Comparison of ENCODE assay signal across 7 mouse cellular contexts in genomic region chr13:46350075-46350747, GRCm38 (mm10).
DNase-seq lines count a peak whose midpoint lies in the region; TF ChIP-seq lines count a peak whose summit lies in the region.

No protein-coding gene starts in this region.

- no peaks in the 10 kb centered on the region for H3K27me3 ChIP-seq in embryonic facial prominence, embryonic 10.5 days (replicated peaks; ENCODE audit: low read depth, poor library complexity, severe bottlenecking)
- no peaks in the 10 kb centered on the region for H3K27me3 ChIP-seq in limb, embryonic 10.5 days (ENCODE audit: low read depth, poor library complexity, severe bottlenecking)

- H3K4me1 ChIP-seq in embryonic facial prominence, embryonic 10.5 days: no peaks in the 10 kb centered on the region
- no peaks in the 10 kb centered on the region for H3K4me1 ChIP-seq in limb, embryonic 10.5 days

- peak overlapping the region; percentile 36; the same call in 1 of the 2 replicates for H3K27ac ChIP-seq in layer of hippocampus, adult 2 months
- no peak overlapping the region for H3K27ac ChIP-seq in embryonic facial prominence, embryonic 10.5 days (replicated peaks)
- H3K27ac ChIP-seq in limb, embryonic 10.5 days: no peak overlapping the region

- TF ChIP-seq CTCF in layer of hippocampus, adult 2 months (conservative IDR thresholded peaks at IDR 0.05): no peak

- H3K4me3 ChIP-seq in layer of hippocampus, adult 2 months: no peak overlapping the region
- no peak overlapping the region for H3K4me3 ChIP-seq in embryonic facial prominence, embryonic 10.5 days
- no peak overlapping the region for H3K4me3 ChIP-seq in limb, embryonic 10.5 days

- H3K36me3 ChIP-seq in embryonic facial prominence, embryonic 10.5 days (replicated peaks): no peaks in the 10 kb centered on the region
- no peaks in the 10 kb centered on the region for H3K36me3 ChIP-seq in limb, embryonic 10.5 days

- H3K9me3 ChIP-seq in embryonic facial prominence, embryonic 10.5 days: no peaks in the 10 kb centered on the region
- H3K9me3 ChIP-seq in limb, embryonic 10.5 days (replicated peaks): no peaks in the 10 kb centered on the region

- DNase-seq in adrenal gland, adult 2 months: peak; percentile 87
- peak; percentile 80 to 81 for DNase-seq in adrenal gland, postnatal 36 days
- peak; percentile 66 to 76 for DNase-seq in frontal cortex, postnatal 36 days (ENCODE audit: low spot score in 2 of 2)
- DNase-seq in layer of hippocampus, adult 2 months (ENCODE audit: low spot score in 2 of 2): peak; percentile 67
- peak; percentile 8 for DNase-seq in ovary, postnatal 10 days (ENCODE audit: low spot score)
- no peak for DNase-seq in embryonic facial prominence, embryonic 10.5 days (ENCODE audit: low spot score)
- no peak for DNase-seq in limb, embryonic 10.5 days (ENCODE audit: low spot score)

- WGBS in embryonic facial prominence, embryonic 10.5 days: 79% methylated on average over 7 of the region's 7 CpGs
- WGBS in limb, embryonic 10.5 days: 85% methylated on average over 7 of the region's 7 CpGs

Comparison
In these comparisons a context has a peak if more than half of its experiments do, and no peak if none do; other contexts are left out.
1. DNase-seq: peak in adrenal gland, adult 2 months (single experiment), adrenal gland, postnatal 36 days (2 of 2), frontal cortex, postnatal 36 days (2 of 2), layer of hippocampus, adult 2 months (2 of 2) and ovary, postnatal 10 days (single experiment); none in embryonic facial prominence, embryonic 10.5 days (single experiment) and limb, embryonic 10.5 days (single experiment).